Mouse (Mus musculus) lung, adult 2 months (tissue): Measurements from ENCODE around the gene Atf6b. TPM values are rescaled to one million over a fixed set of nuclear protein-coding genes. Genes with fewer than 3 reads are reported as not detected.

Source experiments
- DNase-seq: peaks from one replicate; pipeline ENCODE4 v3.0.0; 2022
- H3K4me1 ChIP-seq: fragments of 200-500 bp; 2 replicates; pipeline ENCODE4 v1.6.1; 2011; ENCODE audit warnings: low read length; ENCODE audit not compliant: control insufficient read depth, insufficient read depth
- H3K4me3 ChIP-seq: fragments of 200-500 bp; replicated peaks from 2 replicates; pipeline ENCODE3; 2011; ENCODE audit warnings: low read depth, mild to moderate bottlenecking, control low read depth, low read length; ENCODE audit errors: extremely low read depth
- CTCF ChIP-seq: fragments of 200-500 bp; IDR thresholded peaks from 2 replicates; pipeline ENCODE4 v1.5.1; 2011; ENCODE audit warnings: mild to moderate bottlenecking, low read length, control low read depth; ENCODE audit not compliant: insufficient read depth
- POLR2A ChIP-seq: fragments of 200-500 bp; IDR thresholded peaks from 2 replicates; pipeline ENCODE4 v1.6.1; 2011; ENCODE audit warnings: low read depth, mild to moderate bottlenecking, control low read depth, low read length, borderline replicate concordance; ENCODE audit errors: extremely low read depth
- WGBS: fragments of 180-500 bp; shearing (Covaris S2); methylation state at CpG from one replicate; pipeline ENCODE4 v1.1.7; 2018; 5-methylcytosine and 5-hydroxymethylcytosine counted together
- polyA plus RNA-seq: library from polyadenylated mRNA; depleted of rRNA; stranded (reverse); fragments of >200 nt; gene quantifications from 2 replicates; pipeline ENCODE4 v1.2.3, GENCODE M21; 2012

Gene Atf6b
- polyA plus RNA-seq, 1 experiment, result 81.8 TPM

- Histone ChIP-seq H3K4me3 (no peak overlapping the region), H3K4me1 (peaks cover 9% of the 10 kb centered on the region)
- DNase-seq, result no peak
- 27% methylated on average over 12 of the region's 12 CpGs for WGBS
- TF ChIP-seq CTCF (no peak), POLR2A (no peak)
Observed at GRCm38 (mm10) chr17:34631647-34632046, 15.3 kb upstream of the Atf6b start.

GRCm38 (mm10) chr17:34632261-34632691, 14.7 kb upstream of the Atf6b start:
- 3% methylated on average over 26 of the region's 26 CpGs for WGBS

GRCm38 (mm10) chr17:34635671-34636070, 11.3 kb upstream of the Atf6b start:
- 58% methylated on average over 2 of the region's 2 CpGs for WGBS
- DNase-seq, result no peak
- TF ChIP-seq CTCF (no peak), POLR2A (no peak)

More at GRCm38 (mm10) chr17:34632261-34632691, 14.7 kb upstream of the Atf6b start:
- TF ChIP-seq POLR2A, result peak; percentile 29; the same call in 1 of the 2 replicates
- no peak for TF ChIP-seq CTCF
- Histone ChIP-seq H3K4me1 (peaks cover 9% of the 10 kb centered on the region), H3K4me3 (peak overlapping the region; percentile 60)
- DNase-seq, result peak; percentile 73

GRCm38 (mm10) chr17:34637459-34637858, 9.5 kb upstream of the Atf6b start:
- H3K4me1 ChIP-seq, result no peaks in the 10 kb centered on the region; the same call in 1 of the 2 replicates
- H3K4me3 ChIP-seq, result no peak overlapping the region
- no peak for TF ChIP-seq CTCF
- no peak for TF ChIP-seq POLR2A
- DNase-seq, result no peak
- WGBS, result 52% methylated on average over 3 of the region's 3 CpGs

More at GRCm38 (mm10) chr17:34635671-34636070, 11.3 kb upstream of the Atf6b start:
- Histone ChIP-seq H3K4me1 (peaks cover 9% of the 10 kb centered on the region), H3K4me3 (no peak overlapping the region)

- Histone ChIP-seq H3K4me3 (no peak overlapping the region), H3K4me1 (no peaks in the 10 kb centered on the region; the same call in 1 of the 2 replicates)
- WGBS, result 82% methylated on average over 7 of the region's 7 CpGs
- TF ChIP-seq CTCF, result no peak
- no peak for TF ChIP-seq POLR2A
- DNase-seq, result no peak
Observed at GRCm38 (mm10) chr17:34639461-34640255, 7.3 kb upstream of the Atf6b start.

GRCm38 (mm10) chr17:34640778-34641601, 6.0 kb upstream of the Atf6b start:
- TF ChIP-seq CTCF (peak; percentile 10; the same call in 1 of the 2 replicates), POLR2A (no peak)
- DNase-seq, result no peak
- whole genome bisulfite sequencing, result 24% methylated on average over 11 of the region's 11 CpGs
- peaks cover 5% of the 10 kb centered on the region for H3K4me1 ChIP-seq
- no peak overlapping the region for H3K4me3 ChIP-seq

- TF ChIP-seq POLR2A, result no peak
- TF ChIP-seq CTCF, result no peak
- no peak overlapping the region for H3K4me3 ChIP-seq
- H3K4me1 ChIP-seq, result peaks cover 5% of the 10 kb centered on the region
- 67% methylated on average over 3 of the region's 3 CpGs for WGBS
- no peak for DNase-seq
Observed at GRCm38 (mm10) chr17:34641945-34642344, 5.0 kb upstream of the Atf6b start.

GRCm38 (mm10) chr17:34643379-34643778, 3.6 kb upstream of the Atf6b start:
- TF ChIP-seq POLR2A (no peak), CTCF (no peak)
- peaks cover 5% of the 10 kb centered on the region for H3K4me1 ChIP-seq
- H3K4me3 ChIP-seq, result no peak overlapping the region
- 84% methylated on average over 4 of the region's 4 CpGs for WGBS
- no peak for DNase-seq

GRCm38 (mm10) chr17:34643944-34644343, 3.0 kb upstream of the Atf6b start:
- DNase-seq, result no peak
- TF ChIP-seq CTCF (no peak), POLR2A (no peak)
- Histone ChIP-seq H3K4me1 (peaks cover 5% of the 10 kb centered on the region), H3K4me3 (no peak overlapping the region)
- 71% methylated on average over 10 of the region's 10 CpGs for WGBS
